Mouse (Mus musculus) heart, embryonic 15.5 days (tissue): ENCODE results near the gene Cers6. TPM values are rescaled to one million over a fixed set of nuclear protein-coding genes. Genes with fewer than 3 reads are reported as not detected.

Source experiments
- ATAC-seq: fragments of 200-750 bp; cut with Nextera tagmentation; replicated peaks from 2 replicates; pipeline ENCODE4 v1.8.0; 2017; ENCODE audit warnings: low read depth, moderate TSS enrichment; ENCODE audit not compliant: insufficient number of reproducible peaks, insufficient read depth, low FRiP score
- H3K27ac ChIP-seq: fragments of 300-500 bp; sonication (generic); 2 replicates; pipeline ENCODE4 v1.5.1; 2015; ENCODE audit warnings: mild to moderate bottlenecking, inconsistent platforms
- H3K27me3 ChIP-seq: fragments of 300-500 bp; sonication (generic); 2 replicates; pipeline ENCODE4 v1.6.1; 2015; ENCODE audit warnings: inconsistent platforms
- H3K36me3 ChIP-seq: fragments of 300-500 bp; sonication (generic); 2 replicates; pipeline ENCODE4 v1.6.1; 2015; ENCODE audit warnings: mild to moderate bottlenecking, inconsistent platforms
- H3K4me1 ChIP-seq: fragments of 300-500 bp; sonication (generic); replicated peaks from 2 replicates; pipeline ENCODE4 v1.6.1; 2015; ENCODE audit warnings: inconsistent platforms
- H3K4me2 ChIP-seq: fragments of 300-500 bp; sonication (generic); 2 replicates; pipeline ENCODE4 v1.6.1; 2015; ENCODE audit warnings: inconsistent platforms, mild to moderate bottlenecking, moderate library complexity
- H3K4me3 ChIP-seq: fragments of 300-500 bp; sonication (generic); 2 replicates; pipeline ENCODE4 v1.5.1; 2015; ENCODE audit warnings: mild to moderate bottlenecking, inconsistent platforms
- H3K9ac ChIP-seq: fragments of 300-500 bp; sonication (generic); 2 replicates; pipeline ENCODE4 v1.6.1; 2015; ENCODE audit warnings: mild to moderate bottlenecking, inconsistent platforms
- H3K9me3 ChIP-seq: fragments of 300-500 bp; sonication (generic); replicated peaks from 2 replicates; pipeline ENCODE4 v1.6.1; 2016; ENCODE audit warnings: inconsistent platforms
- WGBS: fragments of 180-500 bp; shearing (Covaris S2); methylation state at CpG from one replicate; pipeline ENCODE4 v1.1.7; 2015; ENCODE audit warnings: mixed read lengths; 5-methylcytosine and 5-hydroxymethylcytosine counted together
- polyA plus RNA-seq: library from polyadenylated mRNA; unstranded; fragments of >200 nt; fragmentation: Nextera tagmentation; extraction: Ambion mirVana; gene quantifications from 2 replicates; pipeline ENCODE4 v1.2.1, GENCODE M21; 2015

Gene Cers6
- polyA plus RNA-seq, 1 experiment from 2014 or later: 19.2 TPM

DNA sequence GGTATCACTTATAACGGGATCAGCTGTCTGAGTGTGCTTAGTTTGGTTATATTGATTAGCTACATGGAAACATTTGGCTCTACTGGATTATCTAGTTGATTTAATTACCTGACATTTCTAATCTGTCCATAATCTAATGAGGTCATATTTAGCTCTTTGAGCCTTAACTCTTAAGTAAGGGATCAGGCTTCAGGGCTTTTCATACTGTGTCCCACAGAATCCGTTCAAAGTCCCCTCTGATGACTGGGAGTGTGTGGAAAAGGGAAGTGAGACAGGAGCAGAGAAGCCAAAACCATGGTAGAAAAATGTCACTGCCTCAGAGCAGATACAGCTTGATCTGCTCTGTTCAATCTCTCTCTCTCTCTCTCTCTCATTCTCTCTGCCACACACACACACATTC is 279.0 kb downstream of the Cers6 start:
- Histone ChIP-seq H3K4me2 (no peak overlapping the region), H3K4me3 (no peak overlapping the region), H3K27ac (no peak overlapping the region), H3K9ac (no peak overlapping the region), H3K27me3 (no peaks in the 10 kb centered on the region), H3K4me1 (peaks cover under 1% of the 10 kb centered on the region; the same call in 1 of the 2 replicates), H3K9me3 (no peaks in the 10 kb centered on the region), H3K36me3 (no peaks in the 10 kb centered on the region)
- no peak for ATAC-seq
- 62% methylated on average over 2 of the region's 2 CpGs for WGBS

- ATAC-seq: no peak
- Histone ChIP-seq H3K4me3 (no peak overlapping the region), H3K9ac (no peak overlapping the region), H3K27ac (no peak overlapping the region), H3K9me3 (no peaks in the 10 kb centered on the region), H3K4me1 (no peaks in the 10 kb centered on the region; the same call in 1 of the 2 replicates), H3K36me3 (no peaks in the 10 kb centered on the region), H3K4me2 (no peak overlapping the region), H3K27me3 (no peaks in the 10 kb centered on the region)
- WGBS: 63% methylated on average over 4 of the region's 4 CpGs
Measured at GRCm38 (mm10) chr2:69140816-69141215, 279.6 kb downstream of the Cers6 start.

GRCm38 (mm10) chr2:69148691-69149090 is 287.4 kb downstream of the Cers6 start:
- no peak for ATAC-seq
- 54% methylated on average over 3 of the region's 3 CpGs for WGBS
- no peak overlapping the region for H3K4me2 ChIP-seq
- H3K36me3 ChIP-seq: no peaks in the 10 kb centered on the region
- no peaks in the 10 kb centered on the region for H3K4me1 ChIP-seq
- H3K4me3 ChIP-seq: no peak overlapping the region
- H3K9me3 ChIP-seq: no peaks in the 10 kb centered on the region
- H3K9ac ChIP-seq: no peak overlapping the region
- no peaks in the 10 kb centered on the region for H3K27me3 ChIP-seq
- no peak overlapping the region for H3K27ac ChIP-seq

DNA sequence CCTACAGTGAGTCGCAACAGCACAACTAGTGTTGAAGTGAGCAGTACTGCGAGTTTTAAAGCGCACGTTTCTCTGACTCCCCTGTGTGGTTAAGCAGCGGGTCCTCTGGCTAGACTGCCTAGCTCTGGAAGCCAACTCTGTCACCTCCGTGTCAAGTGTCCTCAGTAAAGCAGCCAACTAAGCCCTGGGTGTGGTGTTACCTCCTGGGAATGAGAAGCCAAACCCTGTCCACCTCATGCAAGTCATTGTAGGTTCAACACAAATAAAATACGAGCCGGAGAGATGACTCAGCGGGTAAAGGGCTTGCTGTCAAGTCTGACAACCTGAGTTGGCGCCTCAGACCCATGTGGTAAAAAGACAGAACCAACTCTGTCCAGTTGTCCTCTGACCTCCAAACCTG is 287.9 kb downstream of the Cers6 start:
- no peaks in the 10 kb centered on the region for H3K36me3 ChIP-seq
- no peaks in the 10 kb centered on the region for H3K4me1 ChIP-seq
- H3K9ac ChIP-seq: no peak overlapping the region
- H3K4me2 ChIP-seq: no peak overlapping the region
- H3K27me3 ChIP-seq: no peaks in the 10 kb centered on the region
- no peaks in the 10 kb centered on the region for H3K9me3 ChIP-seq
- no peak overlapping the region for H3K4me3 ChIP-seq
- 79% methylated on average over 10 of the region's 10 CpGs for WGBS
- no peak overlapping the region for H3K27ac ChIP-seq
- ATAC-seq: no peak

DNA sequence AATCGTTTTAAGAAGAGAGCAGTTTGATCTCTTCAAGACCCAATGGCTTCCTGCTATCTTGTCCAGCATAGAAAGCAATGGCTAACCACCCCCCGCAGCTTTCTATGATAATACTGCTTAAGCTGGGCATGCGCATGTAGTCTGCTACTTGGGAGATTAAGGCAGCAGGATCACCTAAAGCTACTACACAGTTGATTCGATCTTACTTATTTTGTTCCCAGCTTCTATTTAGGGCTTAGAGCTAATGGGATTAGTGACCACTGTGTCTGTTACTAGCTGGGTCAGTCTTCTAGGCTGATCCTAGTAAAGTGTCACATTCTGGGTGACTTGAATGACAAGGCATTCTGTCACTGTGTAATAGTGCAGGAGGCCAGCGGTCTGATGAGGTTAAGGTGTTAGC is 289.6 kb downstream of the Cers6 start:
- Histone ChIP-seq H3K27ac (no peak overlapping the region), H3K9me3 (no peaks in the 10 kb centered on the region), H3K36me3 (no peaks in the 10 kb centered on the region), H3K4me2 (no peak overlapping the region), H3K4me3 (no peak overlapping the region), H3K9ac (no peak overlapping the region), H3K27me3 (no peaks in the 10 kb centered on the region), H3K4me1 (peaks cover under 1% of the 10 kb centered on the region; the same call in 1 of the 2 replicates)
- ATAC-seq: no peak
- 64% methylated on average over 5 of the region's 5 CpGs for WGBS

DNA sequence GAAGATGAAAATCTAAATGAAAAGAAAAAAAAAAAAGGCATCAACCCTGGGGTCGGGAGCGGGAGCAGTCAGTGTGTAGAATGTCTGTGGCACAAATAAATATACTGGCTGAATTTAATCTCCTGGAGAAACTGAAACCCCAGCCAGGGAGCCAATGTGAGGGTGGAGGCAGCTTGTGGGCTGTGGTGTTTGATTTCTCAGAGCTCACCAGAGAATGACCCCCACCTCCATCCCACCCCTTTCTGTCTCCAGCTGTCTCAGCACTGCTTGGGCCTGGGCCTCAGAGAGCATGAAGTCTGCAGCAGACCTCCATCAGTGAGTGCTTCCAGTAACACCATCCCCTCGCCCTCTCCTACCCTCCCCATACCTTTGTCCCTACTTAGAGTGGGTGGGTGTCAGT is 294.6 kb downstream of the Cers6 start:
- Histone ChIP-seq H3K9me3 (no peaks in the 10 kb centered on the region), H3K4me1 (peaks cover 6% of the 10 kb centered on the region; the same call in 1 of the 2 replicates), H3K36me3 (no peaks in the 10 kb centered on the region), H3K4me2 (no peak overlapping the region), H3K4me3 (no peak overlapping the region), H3K27me3 (no peaks in the 10 kb centered on the region), H3K27ac (no peak overlapping the region), H3K9ac (no peak overlapping the region)
- 50% methylated on average over 3 of the region's 3 CpGs for WGBS
- ATAC-seq: no peak

- ATAC-seq: no peak
- no peaks in the 10 kb centered on the region for H3K27me3 ChIP-seq
- H3K4me1 ChIP-seq: peaks cover 6% of the 10 kb centered on the region; the same call in 1 of the 2 replicates
- H3K9me3 ChIP-seq: no peaks in the 10 kb centered on the region
- H3K36me3 ChIP-seq: no peaks in the 10 kb centered on the region
- H3K27ac ChIP-seq: no peak overlapping the region
- WGBS: 43% methylated on average over 7 of the region's 7 CpGs
- H3K4me3 ChIP-seq: no peak overlapping the region
- no peak overlapping the region for H3K9ac ChIP-seq
- no peak overlapping the region for H3K4me2 ChIP-seq
Measured at GRCm38 (mm10) chr2:69156283-69156682, 295.0 kb downstream of the Cers6 start.

- H3K9me3 ChIP-seq: no peaks in the 10 kb centered on the region
- no peaks in the 10 kb centered on the region for H3K36me3 ChIP-seq
- no peak overlapping the region for H3K27ac ChIP-seq
- no peaks in the 10 kb centered on the region for H3K27me3 ChIP-seq
- no peak overlapping the region for H3K9ac ChIP-seq
- H3K4me1 ChIP-seq: peaks cover 9% of the 10 kb centered on the region; the same call in 1 of the 2 replicates
- ATAC-seq: no peak
- no peak overlapping the region for H3K4me2 ChIP-seq
- no peak overlapping the region for H3K4me3 ChIP-seq
Measured at GRCm38 (mm10) chr2:69158907-69159306, 297.7 kb downstream of the Cers6 start.

Other genes with a start within 250 kb of the Cers6 start
- gene 4932414N04Rik, start 205.0 kb upstream of the Cers6 start, polyA plus RNA-seq: not detected in 2 replicates